Mouse (Mus musculus) c-Kit-positive CD71-negative TER-119-negative erythroid progenitor cells, embryonic 14.5 days (primary cell): ENCODE measurements around the gene Fblim1.

Experiments
- DNase-seq: peaks from one replicate; pipeline ENCODE4 v3.0.0-alpha.2; 2013; ENCODE audit warnings: low read depth

Gene Fblim1

DNA sequence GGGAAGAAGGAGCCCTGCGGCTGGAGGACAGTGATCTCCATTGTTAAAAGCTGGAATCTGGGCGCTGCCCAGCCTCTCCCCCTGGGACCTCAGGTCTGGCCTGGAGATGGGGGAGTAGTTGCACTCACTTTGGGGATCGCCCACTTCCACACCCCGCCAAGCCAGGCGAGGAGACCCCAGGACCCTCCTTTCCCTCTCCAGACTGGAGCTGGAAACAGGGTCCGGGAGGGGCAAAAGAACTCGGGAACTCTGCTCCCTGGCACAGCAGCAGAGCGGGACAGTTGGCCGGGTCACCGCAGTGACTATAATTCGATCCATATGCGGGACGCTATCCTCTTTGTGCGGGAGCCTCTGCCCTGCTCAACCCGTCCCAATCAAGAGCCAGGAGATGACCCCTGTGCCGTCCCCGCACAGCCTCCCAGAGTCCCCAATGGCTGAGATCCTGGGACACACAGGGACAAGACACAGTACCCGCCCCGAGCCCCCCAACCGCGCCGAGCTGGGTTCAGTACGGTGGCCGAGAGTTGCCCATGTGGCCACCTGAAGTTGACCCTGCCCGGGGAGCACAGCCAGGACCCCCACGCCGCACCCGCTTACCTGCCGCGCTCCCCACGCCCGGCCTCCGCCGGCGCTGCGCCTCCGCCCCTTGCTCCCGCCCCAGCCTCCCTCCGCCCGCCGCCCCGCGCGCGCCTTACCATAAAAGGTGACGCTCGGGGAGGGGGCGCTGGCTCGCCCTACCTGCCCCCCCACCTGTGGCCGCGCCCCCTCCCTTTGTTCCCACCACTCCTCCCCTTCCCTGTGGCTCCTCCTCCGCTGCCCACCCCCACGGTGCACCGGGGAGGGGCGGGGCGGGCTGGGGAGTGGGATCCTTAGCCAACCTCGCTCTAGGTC lies 6.4 kb downstream of the Fblim1 start:
- no peak for DNase-seq

DNA sequence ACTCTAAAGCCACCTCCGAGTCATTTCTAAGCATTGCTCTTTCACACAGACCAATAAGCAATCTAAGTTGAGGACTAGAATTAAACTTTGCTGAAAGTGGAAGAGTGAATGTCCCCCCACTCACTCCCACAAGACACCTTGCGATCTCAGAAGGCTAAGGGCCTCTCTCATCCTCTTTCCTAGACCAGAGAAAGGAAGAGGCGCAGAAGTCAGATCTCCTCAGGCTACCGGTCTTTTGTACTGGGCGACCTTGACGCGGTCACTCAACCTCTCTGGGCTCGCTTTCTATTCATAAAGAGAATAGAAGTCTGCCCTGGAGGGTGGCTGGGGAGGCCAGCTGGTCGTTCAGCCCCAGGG lies 7.0 kb downstream of the Fblim1 start:
- no peak for DNase-seq

DNA sequence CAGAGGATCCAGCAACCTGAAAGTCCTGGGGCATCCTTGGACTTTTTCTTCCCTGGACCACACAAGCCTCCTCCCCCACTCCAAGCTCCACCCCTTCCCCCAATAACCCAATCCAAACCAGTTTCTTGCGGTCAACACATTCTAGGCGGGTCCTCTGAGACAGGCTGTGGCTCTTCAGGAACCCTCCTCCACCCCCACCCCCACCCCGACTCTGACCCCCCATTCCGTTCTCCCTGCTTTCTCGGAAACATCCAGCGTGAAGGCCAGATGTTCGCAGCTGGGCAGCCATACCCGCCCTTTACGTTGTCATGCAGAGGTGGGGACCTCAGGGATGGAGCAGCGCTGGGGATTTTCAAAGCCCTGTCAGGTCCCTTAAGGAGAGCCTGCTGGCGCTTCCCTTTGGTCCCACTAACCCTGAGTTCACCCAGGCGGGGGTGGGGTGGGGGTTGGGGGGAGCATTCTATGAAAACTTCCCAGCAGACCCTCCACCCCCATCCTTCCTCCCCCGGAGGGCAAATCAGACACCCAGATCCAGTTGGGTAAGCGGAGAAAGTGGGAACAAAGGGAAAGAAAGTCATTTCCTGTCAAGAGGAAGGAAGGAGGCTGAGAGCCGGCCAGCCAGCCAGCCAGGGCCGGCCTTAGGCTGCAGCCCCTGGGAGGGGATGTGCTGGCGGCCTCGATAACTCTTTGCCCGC lies 7.5 kb downstream of the Fblim1 start:
- DNase-seq: no peak

DNA sequence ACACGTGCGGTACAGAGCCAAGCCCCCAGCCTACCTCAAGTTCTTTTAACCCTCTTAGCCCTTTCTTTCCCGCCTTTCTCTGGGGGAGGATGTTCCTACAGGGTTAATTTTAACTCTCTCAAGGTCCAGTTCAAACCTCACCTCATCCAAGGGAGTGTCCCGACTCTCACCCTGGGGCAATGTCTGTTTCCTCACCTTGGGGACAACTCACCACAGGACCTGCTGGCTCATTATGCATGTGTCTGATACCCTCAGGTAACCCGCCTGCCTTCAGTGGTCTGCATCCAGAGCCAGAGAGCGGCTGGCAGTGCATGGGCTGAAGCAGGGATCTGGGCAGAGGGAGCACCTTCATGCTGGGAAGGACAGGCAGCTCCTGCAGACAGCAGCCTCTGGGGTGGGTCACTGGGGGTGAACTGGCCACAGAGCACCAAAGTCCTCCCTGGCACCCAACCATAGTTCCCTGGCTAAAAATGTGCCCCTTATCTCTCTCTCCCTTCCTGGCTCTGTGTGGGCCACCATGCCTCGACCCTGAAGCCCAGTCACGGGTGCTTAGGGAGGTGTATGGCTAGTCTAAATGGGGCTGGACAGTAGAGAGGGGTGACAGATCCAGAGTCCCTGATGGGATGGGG lies 9.1 kb downstream of the Fblim1 start:
- no peak for DNase-seq

DNA sequence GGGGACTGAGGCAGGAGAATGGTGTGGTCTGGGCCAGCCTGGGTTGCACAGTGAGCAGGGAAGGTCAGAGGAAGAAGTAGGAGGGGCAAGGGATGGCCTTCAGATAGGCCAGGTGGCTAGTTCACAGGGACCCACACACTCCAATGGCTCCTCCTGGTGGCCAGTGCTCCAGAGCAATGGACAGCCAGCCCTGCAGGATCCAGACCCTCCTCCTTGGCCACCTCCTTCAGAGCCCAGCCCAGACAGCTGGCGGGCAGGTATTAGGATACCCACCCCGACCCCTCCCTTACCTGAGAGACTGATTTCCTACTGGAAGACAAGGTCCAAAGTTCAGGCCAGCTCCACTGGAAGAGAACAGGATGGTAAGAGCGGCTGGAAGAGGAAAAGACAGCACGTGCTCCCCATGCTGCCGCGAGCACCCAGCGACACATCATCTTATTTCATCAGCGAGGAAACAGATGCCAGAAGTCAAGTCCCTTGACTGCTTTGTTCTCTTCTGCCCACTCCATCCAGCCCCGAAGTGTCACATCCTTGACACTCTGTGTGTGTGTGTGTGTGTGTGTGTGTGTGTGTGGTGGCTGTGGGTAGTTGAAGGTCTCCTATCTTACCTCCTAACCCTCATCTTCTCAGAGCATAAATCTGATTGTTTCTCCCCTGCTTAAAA lies 10.2 kb downstream of the Fblim1 start:
- no peak for DNase-seq

DNA sequence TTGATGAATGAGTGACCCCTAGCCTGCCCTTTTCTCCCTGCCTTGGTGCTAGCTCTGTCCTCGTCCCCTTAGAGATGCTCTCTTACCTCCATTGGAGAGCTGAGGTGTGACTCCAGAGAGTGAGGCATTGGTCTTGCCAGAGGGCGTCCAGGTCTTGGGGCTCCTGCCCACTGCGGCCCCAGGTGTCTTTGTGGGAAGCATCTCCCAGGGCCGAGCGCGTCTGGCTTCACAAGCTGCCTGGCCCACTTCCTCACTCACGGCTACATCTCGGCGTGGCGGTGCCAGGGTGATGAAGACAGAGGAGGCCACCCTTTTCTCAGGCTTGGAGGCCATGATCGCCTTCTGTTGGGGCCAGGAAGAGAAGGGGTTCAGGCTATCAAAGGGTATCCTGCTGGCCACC lies 10.8 kb downstream of the Fblim1 start:
- DNase-seq: no peak

- DNase-seq: no peak
These were observed 14.3 kb downstream of the Fblim1 start for GRCm38 (mm10) chr4:141591547-141591946.

DNA sequence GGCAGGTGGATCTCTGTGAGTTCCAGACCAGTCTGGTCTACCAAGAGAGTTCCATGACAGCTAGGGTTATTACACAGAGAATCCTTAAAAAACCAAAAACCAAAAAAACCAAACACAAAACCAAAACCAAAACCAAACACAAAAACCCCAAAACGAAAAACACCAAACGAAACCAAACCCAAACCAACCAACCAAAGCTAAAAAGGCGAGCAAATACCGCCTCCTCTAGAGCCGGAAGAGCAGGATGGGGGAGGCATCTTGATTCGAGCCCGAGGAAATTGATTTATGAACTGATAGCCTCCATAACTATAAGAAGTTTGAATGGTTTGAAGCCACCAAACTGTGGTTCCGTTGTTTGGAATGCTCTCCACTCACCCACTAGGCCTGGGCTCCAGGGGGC lies 22.0 kb downstream of the Fblim1 start:
- DNase-seq: no peak

DNA sequence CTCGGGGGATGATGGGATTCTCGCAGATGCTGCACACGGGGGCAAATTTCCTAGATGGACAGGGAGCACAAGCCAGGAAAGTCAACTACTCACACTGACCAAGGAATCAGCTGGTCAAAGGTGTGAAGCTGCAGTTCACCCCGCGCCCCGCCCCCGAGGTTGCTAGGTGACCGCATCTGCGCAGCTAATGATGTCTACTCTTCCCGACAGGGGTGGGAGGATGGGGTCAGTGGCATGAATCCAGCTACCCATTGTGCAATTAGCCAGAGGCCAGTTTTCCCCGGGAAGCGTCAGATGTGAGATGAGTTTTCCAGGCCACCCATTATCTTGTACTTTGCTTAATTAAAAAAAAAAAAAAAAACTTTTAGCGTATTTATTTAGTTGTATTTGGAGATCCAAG lies 24.8 kb downstream of the Fblim1 start:
- no peak for DNase-seq

- no peak for DNase-seq
These were observed 27.1 kb downstream of the Fblim1 start for GRCm38 (mm10) chr4:141578833-141579232.

GRCm38 (mm10) chr4:141576877-141577276 lies 29.0 kb downstream of the Fblim1 start:
- DNase-seq: no peak

DNA sequence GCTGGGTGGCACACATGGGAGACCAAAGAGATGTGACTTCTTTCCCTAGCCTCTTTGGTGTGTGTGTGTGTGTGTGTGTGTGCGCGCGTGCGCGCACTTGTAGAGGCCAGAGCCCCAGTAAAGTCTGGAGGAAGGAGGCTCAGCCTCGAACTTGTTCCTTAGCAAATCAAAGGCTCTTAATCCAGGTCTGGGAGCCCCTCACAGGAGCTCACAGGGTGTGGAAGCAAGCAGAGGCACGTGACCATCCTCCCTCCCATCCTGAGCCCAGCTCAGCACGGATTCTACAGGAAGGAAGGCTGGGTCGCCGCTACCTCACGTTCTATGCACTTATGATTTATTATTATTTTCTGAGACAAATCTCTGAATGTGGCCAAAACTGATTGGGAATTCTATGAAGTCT lies 29.5 kb downstream of the Fblim1 start:
- no peak for DNase-seq

GRCm38 (mm10) chr4:141574789-141575702 lies 30.9 kb downstream of the Fblim1 start:
- no peak for DNase-seq

- DNase-seq: no peak
These were observed 32.4 kb downstream of the Fblim1 start for GRCm38 (mm10) chr4:141573359-141573966.

- no peak for DNase-seq
These were observed 33.1 kb downstream of the Fblim1 start for GRCm38 (mm10) chr4:141572668-141573358.

- no peak for DNase-seq
These were observed 34.0 kb downstream of the Fblim1 start for GRCm38 (mm10) chr4:141571934-141572333.

DNA sequence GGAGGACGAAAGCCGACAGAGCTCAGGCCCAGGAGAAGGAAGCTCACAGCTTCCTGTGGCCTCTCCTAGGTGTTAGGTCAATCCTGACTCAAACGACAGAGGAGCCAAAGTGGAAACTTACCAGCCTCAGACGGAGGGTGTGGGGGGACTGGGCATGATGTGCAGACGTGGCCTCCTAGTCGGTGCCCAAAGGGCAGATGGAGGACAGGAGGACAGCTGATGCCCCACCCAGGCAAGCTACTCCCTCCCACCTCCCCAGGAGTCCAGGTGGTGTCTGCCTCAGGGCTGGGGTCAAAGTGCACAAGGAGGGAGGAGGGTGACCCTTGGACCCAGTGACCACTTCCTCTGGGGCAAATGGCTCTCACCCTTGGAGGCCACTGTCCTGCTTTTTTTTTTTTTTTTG lies 34.6 kb downstream of the Fblim1 start:
- no peak for DNase-seq

GRCm38 (mm10) chr4:141570821-141571220 lies 35.1 kb downstream of the Fblim1 start:
- no peak for DNase-seq

- no peak for DNase-seq
These were observed 35.9 kb downstream of the Fblim1 start for GRCm38 (mm10) chr4:141570004-141570403.

GRCm38 (mm10) chr4:141568966-141569365 lies 36.9 kb downstream of the Fblim1 start:
- DNase-seq: no peak
